Mouse (Mus musculus) spleen, postnatal 14 days (tissue): ENCODE measurements around the gene Plbd1.
A peak's percentile ranks its signal among the peaks of the same experiment; 100 is the strongest.

Experiments used
- DNase-seq, 2 experiments: peaks; one replicate each; pipeline ENCODE4 v3.0.0; 2021 to 2022; ENCODE audit warnings: low spot score in 2 of 2

The Plbd1 gene

DNA sequence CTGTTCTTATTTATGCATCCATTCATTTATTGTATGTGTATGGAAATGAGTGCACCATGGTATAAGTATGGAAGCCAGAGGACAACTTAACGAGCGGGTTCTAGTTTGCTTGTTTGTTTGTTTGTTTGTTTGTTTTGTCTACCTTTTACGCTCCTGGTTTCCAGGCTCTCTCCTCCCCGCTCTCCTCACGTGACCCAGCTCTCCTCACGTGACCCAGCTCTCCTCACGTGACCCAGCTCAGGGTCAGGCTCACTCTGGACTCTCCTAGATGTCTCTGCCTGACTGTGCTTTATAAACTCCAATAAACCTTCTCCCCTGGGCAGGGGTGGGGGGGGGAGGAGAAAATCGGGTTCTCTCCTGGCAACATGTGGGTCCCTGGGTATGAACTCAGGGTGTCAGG is 11.1 kb downstream of the Plbd1 start:
- DNase-seq = no peak

DNA sequence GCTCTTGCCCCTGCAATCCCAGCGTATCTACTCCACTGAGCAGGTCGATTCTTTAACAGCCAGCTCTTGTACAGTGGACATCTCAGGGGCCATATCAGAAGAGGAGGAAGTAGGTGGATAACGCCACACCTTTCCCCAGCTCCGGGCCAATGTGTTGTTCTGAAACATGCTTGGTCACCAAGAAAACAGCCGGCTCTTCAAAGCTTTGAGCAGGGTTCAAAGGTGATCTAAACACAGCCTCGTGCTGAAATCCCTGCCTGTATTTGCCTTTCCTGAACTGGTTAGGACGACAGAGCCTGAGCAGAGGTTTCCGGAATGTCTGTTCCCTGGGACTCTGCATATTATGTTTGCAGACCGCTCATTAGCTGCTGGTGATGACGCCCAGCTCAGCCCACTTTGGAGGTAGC is 14.3 kb downstream of the Plbd1 start:
- DNase-seq = no peak

DNA sequence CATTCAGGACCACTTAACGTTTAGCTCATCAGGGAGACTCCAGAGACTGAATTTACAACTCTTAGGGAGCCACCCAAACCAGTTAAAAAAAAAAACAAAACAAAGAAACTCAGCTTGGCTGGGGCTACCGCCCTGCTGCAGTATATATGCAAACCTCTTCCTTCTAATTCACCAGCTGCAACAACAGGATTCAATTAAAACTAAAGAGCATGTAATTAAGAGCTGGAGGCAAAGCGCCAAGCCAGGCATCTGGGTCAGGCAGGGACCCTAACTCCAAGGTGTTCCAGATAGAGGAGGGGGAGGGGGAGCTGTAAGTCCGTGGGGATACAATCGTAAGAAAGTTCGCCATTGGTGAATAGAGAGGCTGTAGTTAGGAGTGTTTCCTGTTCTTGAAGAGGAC is 15.5 kb downstream of the Plbd1 start:
- no peak for DNase-seq

DNA sequence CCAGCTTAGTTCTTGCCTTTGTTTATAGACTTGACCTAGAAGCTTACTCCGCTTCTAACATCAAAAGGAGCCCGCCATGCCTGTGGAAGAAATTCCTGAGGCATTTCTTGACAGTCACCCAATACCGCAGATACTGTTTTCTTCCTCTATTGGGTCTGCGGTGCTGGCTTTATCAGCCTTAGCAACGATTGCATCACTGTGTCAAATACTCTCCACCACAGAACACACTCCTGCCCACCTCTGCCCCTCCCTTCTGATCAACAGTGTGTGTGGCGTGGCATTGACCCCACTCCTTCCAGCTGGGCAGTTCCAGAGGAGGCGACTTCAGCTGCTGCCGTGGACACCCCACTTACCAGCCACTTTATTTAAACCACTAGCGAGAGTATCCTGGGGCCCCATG is 16.0 kb downstream of the Plbd1 start:
- no peak for DNase-seq

DNA sequence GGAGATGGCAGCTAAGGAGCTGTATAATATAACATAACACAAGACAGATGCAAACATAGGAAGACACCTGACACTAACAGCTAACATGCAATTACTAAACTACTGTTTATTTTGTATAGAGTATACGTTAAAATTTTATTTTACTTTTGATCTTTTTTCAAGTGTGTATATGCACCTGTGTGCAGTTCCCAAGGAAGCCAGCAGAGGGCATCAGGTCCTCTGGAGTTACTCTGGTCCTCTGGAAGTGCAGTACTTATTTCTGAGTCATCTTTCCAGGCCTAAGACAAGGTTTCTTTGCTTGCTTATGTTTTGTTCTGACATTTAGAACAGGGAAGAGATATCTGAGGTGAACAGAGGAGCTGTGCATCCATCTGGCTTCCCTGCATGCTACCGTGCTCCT is 17.6 kb downstream of the Plbd1 start:
- DNase-seq = peak in 1 of 2 experiments; percentile 28

DNA sequence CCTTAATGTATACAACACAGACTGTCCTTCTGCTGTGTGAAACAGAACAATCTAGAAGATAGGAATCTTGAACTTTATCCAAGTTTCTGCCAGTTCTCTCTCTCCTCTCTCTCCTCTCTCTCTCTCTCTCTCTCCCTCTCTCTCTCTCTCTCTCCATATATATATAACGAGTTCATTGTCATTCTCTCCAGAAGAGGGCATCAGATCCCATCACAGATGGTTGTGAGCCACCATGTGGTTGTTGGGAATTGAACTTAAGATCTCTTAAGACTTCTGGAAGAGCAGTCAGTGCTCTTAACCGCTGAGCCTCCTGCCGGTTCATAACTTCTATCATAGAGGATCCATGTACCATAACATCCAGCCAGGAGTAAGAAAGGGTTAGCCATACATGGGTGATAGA is 26.7 kb downstream of the Plbd1 start:
- no peak for DNase-seq

DNA sequence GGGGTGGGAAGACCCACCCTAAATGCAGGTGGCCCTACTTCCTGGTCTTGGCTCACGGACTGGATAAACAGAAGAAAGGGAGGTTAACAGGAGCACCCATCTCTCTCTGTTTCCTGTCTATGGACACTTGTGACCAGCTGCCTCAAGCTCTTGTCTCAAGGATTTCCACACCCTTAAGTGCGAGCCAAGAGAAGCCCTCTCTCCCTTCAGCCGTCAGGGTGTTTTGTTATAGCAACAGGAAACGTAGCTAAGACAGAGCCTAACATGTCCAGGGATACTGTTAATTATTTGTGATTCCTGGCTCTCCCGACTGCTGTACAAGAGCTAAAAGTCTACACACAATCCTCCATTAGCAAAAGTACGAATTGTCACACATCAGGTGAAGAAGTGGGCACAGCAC is 28.0 kb downstream of the Plbd1 start:
- no peak for DNase-seq

DNA sequence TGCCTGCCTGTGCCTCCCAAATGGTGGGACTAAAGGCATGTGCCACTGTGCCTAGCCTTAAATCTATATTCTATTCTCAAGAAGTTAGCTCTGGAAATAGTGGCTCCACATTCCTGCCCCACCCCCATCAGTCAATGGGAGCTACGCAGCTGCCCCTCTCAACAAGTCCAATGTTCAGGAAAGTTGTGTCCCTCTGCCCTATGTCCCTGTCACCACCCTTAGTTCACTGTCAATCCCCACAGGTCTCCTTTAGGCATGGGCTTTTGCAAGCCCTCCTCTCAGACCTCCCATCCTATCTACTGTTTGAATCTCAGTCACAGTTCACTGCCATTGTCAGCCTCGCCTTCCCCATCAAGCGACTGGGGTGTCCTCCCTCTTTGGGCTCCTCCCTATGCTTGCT is 28.6 kb downstream of the Plbd1 start:
- DNase-seq = no peak

DNA sequence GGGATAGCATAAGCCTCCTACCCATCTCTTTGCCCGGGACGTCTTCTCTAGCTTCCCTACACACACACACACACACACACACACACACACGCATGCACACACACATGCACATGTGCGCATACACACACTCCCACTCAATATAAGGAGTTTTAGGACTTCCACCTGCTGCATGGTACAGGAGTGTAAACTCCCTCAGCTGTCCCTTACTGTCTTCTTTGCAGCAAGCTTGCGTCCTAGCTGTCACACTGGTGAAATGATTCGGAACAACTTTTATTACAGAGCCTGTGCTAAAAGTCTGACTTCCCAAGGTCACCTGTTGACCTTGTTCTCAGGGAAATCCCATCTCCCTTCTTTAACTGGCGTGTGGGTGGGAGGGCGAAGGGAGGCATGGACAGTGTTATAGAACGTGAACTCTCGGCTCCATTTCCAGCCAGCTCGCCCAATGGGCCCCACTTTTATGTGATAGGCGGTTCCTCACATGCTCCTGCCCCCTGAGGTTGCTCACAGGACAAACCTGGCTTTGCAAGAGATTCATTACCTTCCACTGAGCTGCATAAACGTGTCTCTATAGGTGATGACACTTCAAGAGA is 29.7 kb downstream of the Plbd1 start:
- no peak for DNase-seq

DNA sequence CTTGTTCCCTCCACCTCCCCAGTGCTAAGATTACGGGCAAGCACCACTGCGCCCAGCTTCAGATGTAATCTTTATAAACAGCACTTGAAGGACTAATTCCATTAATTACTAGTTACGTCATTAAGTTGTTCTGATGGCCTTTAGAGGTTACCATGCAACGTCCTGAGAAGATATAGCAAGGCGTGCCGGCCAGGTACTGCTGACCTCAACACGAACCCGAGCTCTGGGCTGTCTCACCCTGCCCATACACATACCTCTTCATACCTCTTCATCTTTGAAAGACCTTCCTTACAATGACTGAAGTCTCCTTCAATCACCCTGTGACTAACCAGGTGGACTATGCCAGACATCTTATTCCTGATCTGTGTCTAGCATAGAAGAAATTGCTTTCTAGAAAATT is 30.2 kb downstream of the Plbd1 start:
- no peak for DNase-seq

DNA sequence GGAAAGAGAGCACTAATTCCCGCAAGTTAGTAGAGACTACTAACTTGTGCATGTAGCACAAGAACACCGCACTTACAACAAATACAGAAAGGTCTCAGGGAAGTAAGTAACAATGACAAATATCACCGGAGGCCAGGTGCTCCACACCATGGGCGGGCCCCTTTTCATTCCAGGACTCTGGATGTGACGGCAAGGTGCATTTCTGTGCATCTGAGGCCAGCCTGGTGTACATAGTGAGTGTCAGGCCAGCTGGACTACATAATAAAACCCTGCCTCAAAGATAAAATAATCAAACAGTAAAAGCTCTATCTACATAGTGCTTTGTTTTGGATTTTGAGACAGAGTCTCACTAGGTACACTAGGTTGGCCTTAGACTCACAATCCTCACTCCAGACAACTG is 32.1 kb downstream of the Plbd1 start:
- DNase-seq = no peak

DNA sequence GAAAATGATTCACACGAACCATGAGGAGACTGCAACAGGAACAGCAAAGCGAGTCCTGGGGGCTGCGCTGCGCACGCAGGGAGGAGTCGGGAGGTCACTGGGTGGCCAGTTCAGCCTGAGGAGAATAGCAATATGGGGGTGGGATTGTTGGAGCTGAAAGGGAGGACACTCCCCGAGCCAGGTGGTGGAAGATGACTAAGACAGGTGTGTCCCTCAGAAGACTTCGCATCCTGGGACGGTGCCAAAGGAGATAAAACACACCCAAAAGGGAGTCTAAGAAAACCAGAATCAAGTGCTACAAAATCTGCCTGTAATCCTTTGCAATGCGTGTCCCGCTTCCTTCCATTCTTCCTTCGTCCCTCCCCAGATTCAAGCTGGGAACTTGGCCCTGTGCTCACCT is 36.3 kb downstream of the Plbd1 start:
- DNase-seq = no peak

DNA sequence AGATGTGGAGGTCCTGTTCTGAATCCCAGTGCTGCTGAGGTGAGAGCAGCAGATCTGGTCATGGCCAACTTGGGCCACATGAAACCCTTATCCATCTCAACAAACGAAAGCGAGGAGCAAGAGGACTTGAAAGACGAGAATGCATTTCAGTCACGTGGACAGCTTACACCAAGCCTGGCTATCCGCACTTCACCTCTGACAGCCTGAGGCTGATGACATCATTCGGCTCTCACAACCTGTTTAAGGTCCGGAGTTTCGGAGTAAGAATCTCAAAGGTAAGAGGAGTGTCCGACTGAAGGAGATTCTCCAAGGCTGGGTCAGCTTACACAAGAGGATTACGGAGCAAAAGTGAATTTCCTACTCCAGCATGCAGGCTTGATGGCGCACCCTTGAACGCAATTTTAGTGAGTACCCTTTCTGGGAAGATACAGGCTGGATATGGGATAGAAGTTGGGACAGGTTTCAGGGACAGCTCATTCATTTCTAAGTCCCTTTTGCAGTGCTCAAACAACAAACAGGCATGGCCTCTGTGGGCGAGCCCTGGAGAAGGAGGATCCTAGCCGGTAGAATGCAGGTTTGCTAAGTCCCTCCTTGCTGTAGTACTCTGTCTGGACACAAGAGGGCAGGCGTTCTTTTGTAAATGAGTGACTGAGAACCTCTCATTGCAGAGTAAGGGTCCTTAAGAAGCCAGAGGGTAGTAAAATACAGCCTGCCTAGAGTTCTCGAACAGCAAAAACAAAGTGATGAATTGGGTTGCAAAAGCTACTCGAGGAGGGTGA is 41.2 kb downstream of the Plbd1 start:
- peak; percentile 57 to 78 for DNase-seq

DNA sequence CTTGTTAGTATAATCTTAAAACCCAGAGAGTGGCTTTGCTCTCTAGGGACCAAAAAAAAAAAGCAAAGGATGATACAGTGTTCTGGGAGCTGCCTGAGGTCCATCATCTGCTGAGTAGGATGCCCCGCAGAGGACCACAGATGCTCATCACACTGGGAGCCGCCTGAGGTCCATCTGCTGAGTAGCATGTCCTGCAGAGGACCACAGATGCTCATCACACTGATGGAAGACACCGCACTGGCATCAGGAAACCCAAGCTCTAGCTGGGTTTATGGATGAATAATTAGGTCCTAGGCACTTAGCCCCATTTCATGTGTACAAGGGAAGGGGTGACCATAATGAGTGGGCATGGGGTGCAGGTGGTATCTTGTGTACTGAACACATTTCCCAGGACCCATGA is 47.6 kb downstream of the Plbd1 start:
- no peak for DNase-seq

DNA sequence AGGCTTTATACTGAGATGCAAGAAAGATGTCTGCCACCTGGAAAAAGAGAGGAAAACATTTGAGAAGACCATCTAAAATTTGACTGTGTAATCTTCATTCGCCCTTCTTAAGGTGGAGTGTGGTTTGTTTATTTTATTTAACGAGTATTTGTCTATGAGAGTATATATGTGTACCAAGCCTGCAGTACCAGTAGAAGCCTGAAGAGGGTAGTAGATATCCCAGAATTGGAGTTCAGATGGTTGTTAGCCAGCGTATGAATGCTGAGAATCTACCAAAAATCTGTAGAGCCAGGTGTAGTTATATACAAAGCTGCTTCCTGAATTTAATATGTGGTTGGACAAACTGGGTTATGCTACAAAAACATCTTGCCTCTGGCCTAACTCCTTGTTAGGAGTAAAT is 49.4 kb downstream of the Plbd1 start:
- DNase-seq = no peak

DNA sequence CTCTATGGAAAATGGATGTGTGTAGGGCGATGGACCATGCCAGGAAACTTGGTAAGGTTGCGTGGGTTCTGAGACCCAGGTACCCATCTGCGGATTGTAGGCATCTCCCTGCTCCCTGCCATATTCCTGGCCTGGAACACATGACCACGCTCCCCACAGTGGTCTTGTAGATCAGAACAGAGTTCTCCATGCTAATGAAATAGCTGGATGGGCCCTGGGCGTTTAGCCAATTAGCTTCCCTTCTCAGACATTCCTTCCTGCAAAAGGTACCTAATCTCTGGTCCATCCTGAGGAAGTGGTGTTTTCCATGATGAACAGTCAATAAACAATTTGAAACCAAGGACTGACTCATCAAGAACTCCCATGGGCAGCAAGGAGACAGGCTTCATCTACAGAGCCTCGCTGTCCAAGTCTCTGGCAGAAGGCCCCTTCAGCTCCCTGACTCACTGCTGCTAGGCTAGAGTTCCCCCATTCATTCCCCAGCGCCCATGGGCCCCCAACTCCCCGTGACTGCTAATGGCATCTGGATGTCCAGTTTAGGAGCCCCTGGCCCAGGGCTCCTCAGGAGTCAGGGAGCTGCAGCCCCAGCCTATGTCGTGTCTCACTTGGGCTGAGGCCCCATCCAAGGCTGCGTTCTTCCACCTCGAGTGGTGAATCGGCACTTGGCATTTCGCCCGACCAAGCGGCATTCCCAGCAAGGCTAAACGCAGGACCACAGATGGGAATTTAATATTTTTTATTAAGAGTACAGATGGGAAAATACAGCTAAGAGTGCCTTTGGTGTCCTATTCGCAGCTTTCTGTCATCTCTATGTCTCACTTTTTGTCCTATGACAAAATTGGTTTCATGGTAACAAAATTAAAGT is 50.1 kb downstream of the Plbd1 start:
- no peak for DNase-seq

DNA sequence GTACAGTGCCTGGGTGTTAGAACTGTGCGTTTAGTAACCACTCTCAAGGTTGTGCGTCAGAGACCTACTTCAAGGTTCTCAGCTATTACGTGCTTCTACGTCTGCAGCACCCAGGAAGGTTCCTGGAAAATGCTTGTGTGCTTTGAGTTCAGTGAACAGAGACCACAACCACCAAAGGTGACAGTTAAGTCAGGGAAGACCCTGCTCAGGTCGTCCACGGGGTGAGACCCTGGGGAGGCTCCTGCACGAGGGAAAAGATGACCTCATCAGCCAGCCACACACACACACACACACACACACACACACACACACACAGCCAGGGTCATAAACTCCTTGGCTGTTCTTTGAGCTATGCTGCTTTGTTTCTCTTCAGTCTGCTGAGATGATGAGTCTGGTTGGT is 59.1 kb downstream of the Plbd1 start:
- no peak for DNase-seq

DNA sequence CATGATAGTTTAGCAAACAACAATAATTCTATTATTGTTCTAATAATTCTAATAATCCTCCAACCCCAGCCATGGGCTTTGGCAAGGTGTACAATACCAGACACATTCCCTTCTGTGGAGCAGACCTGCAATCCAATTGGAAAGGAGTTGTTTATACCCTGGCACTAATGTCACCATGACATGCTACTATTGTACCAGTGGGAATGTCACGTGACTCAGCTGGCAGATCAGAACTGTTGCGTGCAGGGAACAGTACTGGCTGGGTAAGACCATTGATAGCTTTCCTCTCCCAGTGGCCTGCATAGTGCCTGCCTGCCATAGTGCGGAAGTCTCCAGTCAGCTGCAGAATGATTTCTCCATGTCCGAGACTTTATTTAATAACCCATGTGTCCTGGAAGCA is 67.2 kb downstream of the Plbd1 start:
- DNase-seq = no peak

DNA sequence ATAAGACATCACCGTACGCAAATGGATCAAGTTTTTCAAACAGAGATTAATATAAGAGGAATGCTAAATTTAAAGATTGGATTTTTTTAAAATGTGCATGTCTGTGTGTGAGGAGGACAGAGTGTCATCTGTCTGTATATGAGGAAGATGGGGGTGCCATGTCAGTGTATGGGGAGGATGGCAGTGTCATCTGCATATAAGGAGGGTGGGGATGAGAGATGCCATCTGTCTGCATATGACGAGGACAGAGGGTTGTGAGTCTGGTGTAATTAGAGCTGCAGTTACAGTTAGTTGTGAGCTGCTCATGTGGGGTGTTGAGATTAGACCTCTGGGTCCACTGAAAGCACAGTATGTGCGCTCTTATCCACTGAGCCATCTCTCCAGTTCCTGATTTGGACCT is 71.0 kb downstream of the Plbd1 start:
- no peak for DNase-seq

DNA sequence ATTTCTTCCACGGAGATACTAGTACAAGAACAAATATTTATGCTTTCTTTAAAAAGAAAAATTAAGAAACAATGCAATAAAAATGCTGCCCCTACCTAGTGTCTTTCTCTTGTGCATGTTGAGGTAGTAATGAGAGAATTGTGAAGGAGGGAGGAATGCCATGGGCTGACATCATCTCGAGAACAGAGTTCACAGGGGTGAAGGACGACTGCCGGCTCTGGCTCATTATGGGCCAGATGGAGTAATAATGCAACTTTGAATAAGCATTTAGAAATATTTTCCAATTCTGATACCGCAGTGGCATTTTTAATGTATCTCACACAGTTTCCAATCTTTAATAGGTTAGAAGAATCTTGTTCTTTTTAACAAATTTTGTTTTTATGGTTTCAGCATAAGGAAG is 95.7 kb downstream of the Plbd1 start:
- DNase-seq = no peak
